Mouse (Mus musculus) brain, embryonic 14.5 days (tissue): ENCODE data around the gene Plaa.

Experiments
- CTCF ChIP-seq: fragments of 200-500 bp; IDR thresholded peaks from 2 replicates; pipeline ENCODE4 v1.5.1; 2012; ENCODE audit warnings: inconsistent platforms, mild to moderate bottlenecking, moderate library complexity, borderline replicate concordance; ENCODE audit not compliant: insufficient read depth, insufficient read length; ENCODE audit errors: extremely low read depth
- POLR2A ChIP-seq: fragments of 200-500 bp; IDR thresholded peaks from 2 replicates; pipeline ENCODE4 v1.6.1; 2012; ENCODE audit warnings: mild to moderate bottlenecking, inconsistent platforms, borderline replicate concordance; ENCODE audit not compliant: poor library complexity, insufficient read depth, insufficient read length, severe bottlenecking; ENCODE audit errors: extremely low read depth

- TF ChIP-seq CTCF (no peak), POLR2A (no peak)
These were observed 11.6 kb upstream of the Plaa start for GRCm38 (mm10) chr4:94614627-94615006.
